Mouse (Mus musculus): ENCODE measurements around the gene Otulinl.

Otulinl gene

GRCm38 (mm10) chr15:27642895-27643294, 38.5 kb downstream of the Otulinl start:
- Histone ChIP-seq H3K36me3 (ENCODE audit: insufficient read depth, low read length) (no peaks in the 10 kb centered on the region), H3K9me3 (ENCODE audit: low read length) (no peaks in the 10 kb centered on the region), H3K27me3 (ENCODE audit: insufficient read depth, low read length) (peaks cover 4% of the 10 kb centered on the region; the same call in 1 of the 2 replicates), H3K4me1 (replicated peaks; ENCODE audit: low read depth, low read length) (peaks cover 19% of the 10 kb centered on the region), H3K4me3 (replicated peaks; ENCODE audit: low read length) (no peak overlapping the region)
- TF ChIP-seq NANOG (IDR thresholded peaks at IDR 0.05; ENCODE audit: borderline replicate concordance, low read length) (no peak), POU5F1 (IDR thresholded peaks at IDR 0.05; ENCODE audit: borderline replicate concordance, low read length) (no peak), CTCF (conservative IDR thresholded peaks at IDR 0.05; ENCODE audit: low read length) (peak; percentile 59)

- Histone ChIP-seq H3K27me3 (ENCODE audit: insufficient read depth, low read length) (peaks cover 4% of the 10 kb centered on the region; the same call in 1 of the 2 replicates), H3K4me1 (replicated peaks; ENCODE audit: low read depth, low read length) (peaks cover 18% of the 10 kb centered on the region), H3K36me3 (ENCODE audit: insufficient read depth, low read length) (no peaks in the 10 kb centered on the region), H3K4me3 (replicated peaks; ENCODE audit: low read length) (no peak overlapping the region), H3K9me3 (ENCODE audit: low read length) (no peaks in the 10 kb centered on the region)
- TF ChIP-seq CTCF (conservative IDR thresholded peaks at IDR 0.05; ENCODE audit: low read length) (no peak), POU5F1 (IDR thresholded peaks at IDR 0.05; ENCODE audit: borderline replicate concordance, low read length) (no peak), NANOG (IDR thresholded peaks at IDR 0.05; ENCODE audit: borderline replicate concordance, low read length) (no peak)
Observed at GRCm38 (mm10) chr15:27641171-27641570, 40.2 kb downstream of the Otulinl start.

DNA sequence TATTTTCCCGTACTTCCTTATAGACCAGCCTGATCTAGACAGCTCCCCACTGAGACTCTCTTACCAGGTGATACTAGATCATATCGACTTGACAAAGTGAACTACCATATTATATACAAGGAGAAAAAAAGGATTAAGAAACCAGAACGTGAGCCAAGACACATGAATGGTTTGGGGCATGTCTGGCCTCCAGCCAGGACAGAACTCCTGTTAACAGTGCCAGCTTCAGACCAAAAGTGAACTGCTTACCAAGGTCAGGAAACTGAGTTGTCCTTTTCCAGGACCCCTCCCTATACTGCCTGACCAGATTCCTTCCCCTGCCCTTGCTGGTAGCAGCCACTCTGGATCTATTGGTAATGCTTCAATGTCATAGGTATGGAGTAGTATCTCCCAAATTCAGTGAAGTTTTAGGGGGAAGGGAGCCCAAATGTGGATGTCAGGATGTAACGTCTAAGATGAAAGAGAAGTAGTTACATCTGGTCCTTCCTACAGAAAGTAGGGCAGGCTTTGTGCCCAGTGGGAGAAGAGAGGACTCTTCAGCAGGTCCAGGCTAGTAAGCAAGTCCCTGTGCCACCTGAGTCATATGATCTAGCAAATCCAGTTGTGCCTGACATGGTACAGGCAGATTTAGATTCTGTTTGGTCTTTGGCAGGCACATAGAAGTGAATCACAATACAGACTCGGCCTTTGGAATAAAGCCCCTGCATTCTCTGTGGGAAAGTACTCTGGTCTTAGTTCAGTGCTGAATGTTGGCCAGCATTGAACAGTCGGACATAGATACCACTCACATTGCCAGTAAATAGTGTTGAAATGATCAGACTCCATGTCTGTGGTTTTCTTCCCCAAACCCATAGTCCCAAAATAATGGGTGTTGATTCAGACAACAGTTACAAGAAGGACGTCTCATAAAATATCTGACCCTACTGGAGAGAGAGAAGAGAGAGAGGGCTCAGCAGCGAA, 47.2 kb downstream of the Otulinl start:
- Histone ChIP-seq H3K9me3 (ENCODE audit: low read length) (no peaks in the 10 kb centered on the region), H3K4me1 (replicated peaks; ENCODE audit: low read depth, low read length) (peaks cover 44% of the 10 kb centered on the region), H3K36me3 (ENCODE audit: insufficient read depth, low read length) (no peaks in the 10 kb centered on the region), H3K4me3 (replicated peaks; ENCODE audit: low read length) (no peak overlapping the region), H3K27me3 (ENCODE audit: insufficient read depth, low read length) (no peaks in the 10 kb centered on the region)
- TF ChIP-seq NANOG (IDR thresholded peaks at IDR 0.05; ENCODE audit: borderline replicate concordance, low read length) (no peak), CTCF (conservative IDR thresholded peaks at IDR 0.05; ENCODE audit: low read length) (no peak), POU5F1 (IDR thresholded peaks at IDR 0.05; ENCODE audit: borderline replicate concordance, low read length) (no peak)

GRCm38 (mm10) chr15:27630601-27631383, 50.6 kb downstream of the Otulinl start, which contains the start of gene Otulin:
TSS of gene Otulin (minus strand) at chr15:27630693.
- H3K36me3 ChIP-seq (ENCODE audit: insufficient read depth, low read length): peaks cover 25% of the 10 kb centered on the region
- H3K9me3 ChIP-seq (ENCODE audit: low read length): no peaks in the 10 kb centered on the region
- TF ChIP-seq NANOG (IDR thresholded peaks at IDR 0.05; ENCODE audit: borderline replicate concordance, low read length) (no peak), CTCF (conservative IDR thresholded peaks at IDR 0.05; ENCODE audit: low read length) (no peak), POU5F1 (IDR thresholded peaks at IDR 0.05; ENCODE audit: borderline replicate concordance, low read length) (no peak)
- no peaks in the 10 kb centered on the region for H3K27me3 ChIP-seq (ENCODE audit: insufficient read depth, low read length)
- peaks cover 75% of the 10 kb centered on the region for H3K4me1 ChIP-seq (replicated peaks; ENCODE audit: low read depth, low read length)
- H3K4me3 ChIP-seq (replicated peaks; ENCODE audit: low read length): peak within 1 kb of the TSS; percentile 87

GRCm38 (mm10) chr15:27629800-27630600, 51.4 kb downstream of the Otulinl start:
- no peaks in the 10 kb centered on the region for H3K9me3 ChIP-seq (ENCODE audit: low read length)
- H3K4me3 ChIP-seq (replicated peaks; ENCODE audit: low read length): peak overlapping the region; percentile 87
- TF ChIP-seq NANOG (IDR thresholded peaks at IDR 0.05; ENCODE audit: borderline replicate concordance, low read length) (no peak), POU5F1 (IDR thresholded peaks at IDR 0.05; ENCODE audit: borderline replicate concordance, low read length) (no peak), CTCF (conservative IDR thresholded peaks at IDR 0.05; ENCODE audit: low read length) (no peak)
- peaks cover 31% of the 10 kb centered on the region for H3K36me3 ChIP-seq (ENCODE audit: insufficient read depth, low read length)
- peaks cover 83% of the 10 kb centered on the region for H3K4me1 ChIP-seq (replicated peaks; ENCODE audit: low read depth, low read length)
- no peaks in the 10 kb centered on the region for H3K27me3 ChIP-seq (ENCODE audit: insufficient read depth, low read length)

GRCm38 (mm10) chr15:27629046-27629445, 52.3 kb downstream of the Otulinl start:
- H3K27me3 ChIP-seq (ENCODE audit: insufficient read depth, low read length): no peaks in the 10 kb centered on the region
- H3K4me3 ChIP-seq (replicated peaks; ENCODE audit: low read length): peak overlapping the region; percentile 87; the same call in 1 of the 2 replicates
- H3K9me3 ChIP-seq (ENCODE audit: low read length): no peaks in the 10 kb centered on the region
- TF ChIP-seq POU5F1 (IDR thresholded peaks at IDR 0.05; ENCODE audit: borderline replicate concordance, low read length) (no peak), CTCF (conservative IDR thresholded peaks at IDR 0.05; ENCODE audit: low read length) (no peak), NANOG (IDR thresholded peaks at IDR 0.05; ENCODE audit: borderline replicate concordance, low read length) (no peak)
- peaks cover 81% of the 10 kb centered on the region for H3K4me1 ChIP-seq (replicated peaks; ENCODE audit: low read depth, low read length)
- H3K36me3 ChIP-seq (ENCODE audit: insufficient read depth, low read length): peaks cover 40% of the 10 kb centered on the region

DNA sequence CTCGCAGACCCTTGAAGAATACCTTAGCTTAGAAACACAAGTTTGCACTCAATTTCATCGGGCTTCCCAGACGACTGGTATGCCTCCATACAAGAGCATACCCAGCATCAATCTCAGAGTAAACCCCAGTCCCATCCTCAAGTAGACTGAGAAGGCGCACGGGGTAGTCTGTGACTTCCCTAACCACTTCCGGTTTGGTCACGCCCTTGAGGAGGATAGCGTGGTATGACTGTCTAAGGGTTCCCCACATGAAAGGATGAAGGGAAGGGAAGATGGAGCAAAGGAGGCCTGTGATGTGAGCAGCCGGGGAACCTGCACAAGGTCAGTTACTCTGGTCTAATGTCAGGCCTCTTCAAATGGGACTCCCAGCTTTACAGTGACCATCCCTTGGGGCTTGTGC, 53.6 kb downstream of the Otulinl start:
- Histone ChIP-seq H3K4me3 (replicated peaks; ENCODE audit: low read length) (no peak overlapping the region), H3K36me3 (ENCODE audit: insufficient read depth, low read length) (peaks cover 53% of the 10 kb centered on the region), H3K9me3 (ENCODE audit: low read length) (no peaks in the 10 kb centered on the region), H3K4me1 (replicated peaks; ENCODE audit: low read depth, low read length) (peaks cover 74% of the 10 kb centered on the region), H3K27me3 (ENCODE audit: insufficient read depth, low read length) (no peaks in the 10 kb centered on the region)
- TF ChIP-seq POU5F1 (IDR thresholded peaks at IDR 0.05; ENCODE audit: borderline replicate concordance, low read length): no peak
- TF ChIP-seq CTCF (conservative IDR thresholded peaks at IDR 0.05; ENCODE audit: low read length): no peak
- no peak for TF ChIP-seq NANOG (IDR thresholded peaks at IDR 0.05; ENCODE audit: borderline replicate concordance, low read length)

Measured in E14TG2a.4 (cell line).